Mouse (Mus musculus): ENCODE measurements around the gene Lkaaear1.
A peak's percentile ranks its signal among the peaks of the same experiment; 100 is the strongest.

GRCm38 (mm10) chr2:181720061-181720460 lies 21.8 kb upstream of the Lkaaear1 start:
- TF ChIP-seq ZNF384 (IDR thresholded peaks at IDR 0.05; ENCODE audit: low read depth, low read length): no peak
- TF ChIP-seq E2F4 (IDR thresholded peaks at IDR 0.05; ENCODE audit: insufficient replicate concordance, low read depth, low read length): no peak
- peak in 1 of 2 experiments; percentile 37; a peak in 2 of 4 replicates for TF ChIP-seq CTCF (conservative IDR thresholded peaks at IDR 0.05 in 1 of 2, IDR thresholded peaks at IDR 0.05 in 1 of 2; ENCODE audit: low read depth in 2 of 2, low read length in 2 of 2)
- no peak for TF ChIP-seq EP300 (IDR thresholded peaks at IDR 0.05; ENCODE audit: low read length)
- no peak for TF ChIP-seq RCOR1 (conservative IDR thresholded peaks at IDR 0.05; ENCODE audit: low read depth, low read length)
- TF ChIP-seq TCF12 (IDR thresholded peaks at IDR 0.05; ENCODE audit: low read depth, low read length): no peak
- TF ChIP-seq ZMIZ1 (IDR thresholded peaks at IDR 0.05; ENCODE audit: low read depth, low read length): no peak
- TF ChIP-seq SMC3 (IDR thresholded peaks at IDR 0.05; ENCODE audit: low read depth, low read length): no peak
- TF ChIP-seq NELFE (IDR thresholded peaks at IDR 0.05; ENCODE audit: low read depth, low read length): no peak

Data from CH12.LX (cell line).